Mouse (Mus musculus) CH12.LX (cell line): ENCODE measurements around the gene Nedd4.

Source experiments
- CTCF ChIP-seq, 2 experiments: IDR thresholded peaks in 1 of 2; conservative IDR thresholded peaks in 1 of 2; 2 replicates each; pipeline ENCODE4 v1.5.1; 2011 to 2012; ENCODE audit warnings: low read depth in 2 of 2, low read length in 2 of 2, improper control_type of control experiment in 1 of 2, inconsistent platforms in 1 of 2, mild to moderate bottlenecking in 1 of 2, moderate library complexity in 1 of 2
- ZMIZ1 ChIP-seq: IDR thresholded peaks from 2 replicates; pipeline ENCODE4 v1.6.1; 2012; ENCODE audit warnings: low read depth, mild to moderate bottlenecking, inconsistent platforms, low read length, improper control_type of control experiment

DNA sequence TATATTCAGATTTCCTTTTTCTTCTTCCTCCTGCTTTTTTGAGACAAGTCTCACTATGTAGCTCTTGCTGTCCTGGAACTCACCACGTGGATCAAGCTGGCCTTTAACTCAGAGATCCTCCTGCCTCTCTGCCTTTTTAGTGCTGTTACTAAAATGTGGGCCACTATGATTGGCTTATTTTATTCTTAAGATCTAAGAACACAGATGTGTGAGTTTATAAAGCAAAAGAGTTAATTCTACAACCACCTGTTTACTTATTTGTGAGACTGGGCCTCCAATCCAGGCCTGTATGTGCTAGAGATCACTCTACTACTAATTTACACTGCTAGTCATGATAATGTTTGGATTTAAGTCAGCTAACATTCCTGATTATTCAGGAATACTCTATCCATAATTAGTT, 1.2 kb upstream of the Nedd4 start:
- TF ChIP-seq ZMIZ1: no peak
- TF ChIP-seq CTCF (conservative IDR thresholded peaks at IDR 0.05 in 1 of 2, IDR thresholded peaks at IDR 0.05 in 1 of 2; ENCODE audit: low read depth in 2 of 2, low read length in 2 of 2): no peak
